Mouse (Mus musculus): ENCODE results near the gene Dot1l.

DNA sequence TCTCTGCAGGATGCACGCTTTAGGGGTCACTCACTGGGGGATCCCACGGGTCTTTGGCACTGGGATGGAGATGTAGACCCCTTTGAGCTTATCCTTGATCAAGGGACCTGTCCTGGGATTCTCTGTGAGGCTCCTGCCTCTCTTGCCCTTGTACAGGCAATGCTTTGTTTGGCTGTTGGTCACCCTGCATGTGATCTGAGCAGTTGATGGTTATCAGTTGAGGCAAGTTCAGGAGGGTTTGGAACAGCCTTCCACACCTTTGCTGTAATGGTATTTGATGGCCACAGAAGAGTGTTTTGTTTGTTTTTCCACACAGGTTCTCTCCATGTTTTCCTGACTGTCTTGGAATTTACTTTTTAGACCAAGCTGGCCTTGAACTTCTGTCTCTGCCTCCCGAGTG, 6.8 kb downstream of the Dot1l start:
- no peak for TF ChIP-seq MAX (IDR thresholded peaks at IDR 0.05; ENCODE audit: low read depth)
- no peak for TF ChIP-seq USF1 (IDR thresholded peaks at IDR 0.05; ENCODE audit: low read depth)
- no peak for TF ChIP-seq POLR2A (IDR thresholded peaks at IDR 0.05; ENCODE audit: insufficient read length, low read depth)
- no peak for TF ChIP-seq TCF12 (IDR thresholded peaks at IDR 0.05; ENCODE audit: insufficient read depth, poor library complexity, severe bottlenecking)
